Mouse (Mus musculus) olfactory bulb, adult 2 months (tissue): Measurements from ENCODE around the gene Fbln5.

Experiments used
- CTCF ChIP-seq: fragments of 200-500 bp; IDR thresholded peaks from 2 replicates; pipeline ENCODE4 v1.5.1; 2012; ENCODE audit warnings: low read depth, mild to moderate bottlenecking, low read length, moderate library complexity; ENCODE audit not compliant: insufficient read depth
- POLR2A ChIP-seq: fragments of 200-500 bp; IDR thresholded peaks from 2 replicates; pipeline ENCODE4 v1.6.1; 2012; ENCODE audit warnings: mild to moderate bottlenecking, low read depth, low read length, moderate library complexity; ENCODE audit not compliant: insufficient read depth

- TF ChIP-seq CTCF (no peak), POLR2A (no peak)
Measured at GRCm38 (mm10) chr12:101832179-101833114, 13.6 kb upstream of the Fbln5 start.
